Mouse (Mus musculus) intestine, embryonic 16.5 days (tissue): Measurements from ENCODE around the gene Rsph9. TPM values are rescaled to one million over a fixed set of nuclear protein-coding genes. Genes with fewer than 3 reads are reported as not detected.

Source experiments
- ATAC-seq: fragments of 200-750 bp; cut with Nextera tagmentation; 2 replicates; pipeline ENCODE4 v1.8.0; 2017; ENCODE audit warnings: moderate TSS enrichment, moderate library complexity
- H3K27ac ChIP-seq: fragments of 300-500 bp; sonication (generic); 2 replicates; pipeline ENCODE4 v1.5.1; 2014; ENCODE audit warnings: mild to moderate bottlenecking, low read length
- H3K27me3 ChIP-seq: fragments of 300-500 bp; sonication (generic); replicated peaks from 2 replicates; pipeline ENCODE4 v1.6.1; 2014; ENCODE audit warnings: low read length, control low read depth, mixed read lengths; ENCODE audit not compliant: control insufficient read depth, insufficient read depth
- H3K36me3 ChIP-seq: fragments of 300-500 bp; sonication (generic); 2 replicates; pipeline ENCODE4 v1.6.1; 2014; ENCODE audit warnings: low read length, control low read depth; ENCODE audit not compliant: control insufficient read depth, insufficient read depth
- H3K4me1 ChIP-seq: fragments of 300-500 bp; sonication (generic); 2 replicates; pipeline ENCODE4 v1.6.1; 2014; ENCODE audit warnings: low read length, control low read depth, mixed read lengths; ENCODE audit not compliant: control insufficient read depth, insufficient read depth
- H3K4me2 ChIP-seq: fragments of 300-500 bp; sonication (generic); 2 replicates; pipeline ENCODE4 v1.6.1; 2014; ENCODE audit warnings: low read depth, low read length, control low read depth
- H3K4me3 ChIP-seq: fragments of 300-500 bp; sonication (generic); 2 replicates; pipeline ENCODE4 v1.5.1; 2014; ENCODE audit warnings: mild to moderate bottlenecking, low read length
- H3K9ac ChIP-seq: fragments of 300-500 bp; sonication (generic); 2 replicates; pipeline ENCODE4 v1.6.1; 2014; ENCODE audit warnings: low read depth, low read length
- H3K9me3 ChIP-seq: fragments of 300-500 bp; sonication (generic); 2 replicates; pipeline ENCODE4 v1.6.1; 2016; ENCODE audit warnings: low read length, control low read depth; ENCODE audit not compliant: control insufficient read depth
- WGBS: fragments of 180-500 bp; shearing (Covaris S2); extraction: QIAGEN DNeasy Blood & Tissue Kit; methylation state at CpG from one replicate; pipeline ENCODE4 v1.1.7; 2014; 5-methylcytosine and 5-hydroxymethylcytosine counted together
- polyA plus RNA-seq: library from polyadenylated mRNA; unstranded; fragments of >200 nt; fragmentation: Nextera tagmentation; extraction: Ambion mirVana; gene quantifications from 2 replicates; pipeline ENCODE4 v1.2.1, GENCODE M21; 2015

The Rsph9 gene
- polyA plus RNA-seq, 1 experiment from 2014 or later: 8.8 TPM

GRCm38 (mm10) chr17:46157131-46157530 lies 13.1 kb upstream of the Rsph9 start:
- Histone ChIP-seq H3K9ac (no peak overlapping the region), H3K4me3 (no peak overlapping the region), H3K36me3 (no peaks in the 10 kb centered on the region), H3K9me3 (no peaks in the 10 kb centered on the region), H3K27me3 (no peaks in the 10 kb centered on the region), H3K4me1 (peaks cover 19% of the 10 kb centered on the region), H3K4me2 (no peak overlapping the region), H3K27ac (no peak overlapping the region)
- WGBS: 85% methylated on average over 8 of the region's 8 CpGs
- no peak for ATAC-seq

DNA sequence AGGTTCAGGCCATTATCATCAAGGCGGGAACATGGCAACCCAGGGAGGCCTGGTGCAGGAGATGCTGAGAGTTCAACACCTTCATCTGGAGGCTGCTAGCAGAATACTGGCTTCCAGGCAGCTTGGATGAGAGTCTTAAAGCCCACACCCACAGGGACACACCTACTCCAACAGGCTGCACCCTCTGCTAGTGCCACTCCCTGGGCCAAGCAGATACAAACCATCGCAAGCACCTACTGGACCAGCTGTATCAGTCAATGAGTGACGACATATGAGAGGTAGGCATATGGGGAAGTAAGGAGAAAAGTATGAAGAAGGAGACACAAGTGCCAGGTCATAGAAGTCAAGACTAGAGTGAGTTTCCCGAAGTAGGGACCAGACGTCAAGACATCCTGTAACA lies 12.7 kb upstream of the Rsph9 start:
- Histone ChIP-seq H3K4me2 (no peak overlapping the region), H3K36me3 (no peaks in the 10 kb centered on the region), H3K4me3 (no peak overlapping the region), H3K27me3 (no peaks in the 10 kb centered on the region), H3K9ac (no peak overlapping the region), H3K9me3 (no peaks in the 10 kb centered on the region), H3K4me1 (peaks cover 14% of the 10 kb centered on the region), H3K27ac (no peak overlapping the region)
- 82% methylated on average over 5 of the region's 5 CpGs for WGBS
- no peak for ATAC-seq

DNA sequence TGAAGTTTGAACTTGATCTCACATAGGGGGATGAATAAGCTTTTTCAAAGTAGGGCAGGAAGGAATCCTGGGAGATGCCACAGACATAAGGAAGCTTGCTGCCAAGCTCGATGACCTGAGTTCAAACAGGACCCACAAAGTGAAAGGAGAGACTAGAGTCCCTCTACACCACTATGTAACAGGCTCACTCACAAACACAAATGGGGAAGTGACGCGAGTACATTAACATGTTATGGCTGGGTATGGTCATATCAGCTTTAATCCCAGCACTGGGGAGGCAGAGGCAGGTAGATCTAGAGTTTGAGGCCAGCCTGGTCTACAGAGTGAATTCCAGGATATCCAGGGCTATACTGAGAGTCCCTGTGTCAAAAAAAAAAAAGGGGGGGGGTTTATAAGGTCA lies 10.3 kb upstream of the Rsph9 start:
- ATAC-seq: no peak
- WGBS: 88% methylated on average over 3 of the region's 3 CpGs
- Histone ChIP-seq H3K9me3 (no peaks in the 10 kb centered on the region), H3K4me3 (no peak overlapping the region), H3K4me2 (no peak overlapping the region), H3K27ac (no peak overlapping the region), H3K4me1 (peaks cover 7% of the 10 kb centered on the region), H3K36me3 (no peaks in the 10 kb centered on the region), H3K27me3 (no peaks in the 10 kb centered on the region), H3K9ac (no peak overlapping the region)

- peak within 1 kb of the TSS; percentile 60 for H3K4me3 ChIP-seq
- peak within 1 kb of the TSS; percentile 82 for H3K9ac ChIP-seq
- ATAC-seq: peak; percentile 95
- no peaks in the 10 kb centered on the region for H3K9me3 ChIP-seq
- H3K4me1 ChIP-seq: peaks cover 7% of the 10 kb centered on the region
- H3K27me3 ChIP-seq: no peaks in the 10 kb centered on the region
- H3K36me3 ChIP-seq: no peaks in the 10 kb centered on the region
- 2% methylated on average over 33 of the region's 33 CpGs for WGBS
- H3K4me2 ChIP-seq: peak within 1 kb of the TSS; percentile 85
- H3K27ac ChIP-seq: peak within 1 kb of the TSS; percentile 75
These were observed 9.1 kb upstream of the Rsph9 start, which contains the start of gene Mad2l1bp for GRCm38 (mm10) chr17:46152847-46153782. Mad2l1bp (minus strand) TSS chr17:46153553.

- Histone ChIP-seq H3K4me3 (no peak overlapping the region), H3K27me3 (no peaks in the 10 kb centered on the region), H3K4me1 (peaks cover 14% of the 10 kb centered on the region), H3K27ac (no peak overlapping the region), H3K4me2 (no peak overlapping the region), H3K9ac (no peak overlapping the region), H3K36me3 (no peaks in the 10 kb centered on the region), H3K9me3 (no peaks in the 10 kb centered on the region)
- no peak for ATAC-seq
- 85% methylated on average over 3 of the region's 3 CpGs for WGBS
These were observed 4.1 kb downstream of the Rsph9 start for GRCm38 (mm10) chr17:46139872-46140271.

- H3K4me2 ChIP-seq: no peak overlapping the region
- H3K9me3 ChIP-seq: no peaks in the 10 kb centered on the region
- H3K4me1 ChIP-seq: peaks cover 5% of the 10 kb centered on the region
- H3K9ac ChIP-seq: no peak overlapping the region
- WGBS: 70% methylated on average over 8 of the region's 8 CpGs
- H3K27ac ChIP-seq: no peak overlapping the region
- no peak for ATAC-seq
- H3K36me3 ChIP-seq: no peaks in the 10 kb centered on the region
- no peaks in the 10 kb centered on the region for H3K27me3 ChIP-seq
- no peak overlapping the region for H3K4me3 ChIP-seq
These were observed 5.3 kb downstream of the Rsph9 start for GRCm38 (mm10) chr17:46138563-46139236.

DNA sequence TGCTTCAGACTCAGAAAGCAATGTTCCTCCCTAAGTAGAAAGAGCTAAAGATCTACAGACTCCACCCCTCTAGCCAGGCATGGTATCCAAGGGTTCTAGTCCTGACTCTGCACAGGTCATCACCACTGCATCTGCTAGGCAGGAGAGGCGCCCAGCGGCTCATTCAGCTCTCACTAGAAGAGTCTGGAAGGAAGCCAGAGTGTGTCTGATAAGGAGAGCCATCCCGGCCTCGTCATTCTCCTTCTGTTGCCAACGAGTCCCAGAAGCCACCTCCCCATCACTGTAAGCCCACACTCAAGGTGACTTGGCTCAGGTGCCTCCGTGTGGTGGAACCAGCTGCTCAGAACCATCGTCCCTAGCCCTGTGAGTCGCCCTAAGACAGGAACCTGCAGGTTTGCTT lies 11.2 kb downstream of the Rsph9 start:
- Histone ChIP-seq H3K27me3 (no peaks in the 10 kb centered on the region), H3K4me1 (no peaks in the 10 kb centered on the region), H3K36me3 (peaks cover 9% of the 10 kb centered on the region; the same call in 1 of the 2 replicates), H3K4me3 (no peak overlapping the region), H3K9ac (no peak overlapping the region), H3K9me3 (no peaks in the 10 kb centered on the region), H3K27ac (no peak overlapping the region), H3K4me2 (no peak overlapping the region)
- 73% methylated on average over 8 of the region's 8 CpGs for WGBS
- no peak for ATAC-seq

- ATAC-seq: peak; percentile 18; the same call in 1 of the 2 replicates
- H3K9me3 ChIP-seq: no peaks in the 10 kb centered on the region
- H3K4me1 ChIP-seq: no peaks in the 10 kb centered on the region
- peaks cover 14% of the 10 kb centered on the region for H3K36me3 ChIP-seq
- no peak overlapping the region for H3K4me3 ChIP-seq
- WGBS: 17% methylated on average over 12 of the region's 12 CpGs
- no peak overlapping the region for H3K4me2 ChIP-seq
- H3K27ac ChIP-seq: no peak overlapping the region
- H3K9ac ChIP-seq: no peak overlapping the region
- no peaks in the 10 kb centered on the region for H3K27me3 ChIP-seq
These were observed 11.8 kb downstream of the Rsph9 start for GRCm38 (mm10) chr17:46132058-46132718.
